8 mouse cellular contexts compared by ENCODE assay signal in the genomic region with DNA sequence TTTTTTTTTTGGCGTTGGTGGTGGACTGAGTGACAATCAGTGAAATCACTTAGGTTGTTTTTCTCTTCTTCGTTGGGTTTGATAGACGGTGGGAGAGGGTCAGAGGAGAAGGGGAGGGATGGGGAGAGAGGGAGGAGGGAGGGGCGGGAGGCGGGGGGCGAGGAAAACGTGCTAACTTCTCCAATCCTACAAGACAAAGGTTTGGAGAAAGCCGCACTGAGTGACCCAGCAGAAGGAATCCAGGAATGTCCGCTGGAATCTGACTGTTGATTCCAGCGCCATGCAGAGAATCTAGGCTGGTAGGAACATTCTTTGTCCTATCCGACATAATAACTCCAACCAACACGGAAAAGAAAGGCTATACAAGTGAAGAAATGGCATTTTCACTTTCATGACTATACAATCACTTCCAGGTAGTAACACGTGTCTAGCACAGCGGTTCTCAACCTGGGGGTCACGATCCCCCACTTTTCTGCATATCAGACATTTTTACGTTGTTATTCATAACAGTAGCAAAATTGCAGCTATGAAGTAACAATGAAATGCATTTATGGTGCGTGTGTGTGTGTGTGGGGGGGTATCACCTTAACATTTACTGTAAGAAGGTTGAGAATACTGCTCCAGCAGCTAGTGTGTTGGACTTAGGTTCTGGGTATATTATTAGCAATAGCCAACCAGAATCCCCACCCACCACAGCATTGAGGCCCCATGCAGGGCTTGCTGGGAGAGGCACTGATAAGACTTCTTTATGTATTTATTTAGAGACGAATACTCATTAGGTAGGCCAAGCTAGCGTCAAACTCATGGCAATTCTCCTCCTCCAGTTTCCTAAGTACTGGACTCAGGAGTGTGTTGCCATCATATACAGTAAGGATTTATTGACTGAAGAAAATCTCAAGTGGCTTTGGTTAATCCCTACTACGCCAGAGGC.
DNase-seq lines count a peak whose midpoint lies in the region; ATAC-seq and TF ChIP-seq lines count a peak whose summit lies in the region.

No protein-coding gene starts in this region.

- peak overlapping the region; percentile 51 for H3K9ac ChIP-seq in heart, embryonic 15.5 days
- H3K9ac ChIP-seq in hindbrain, postnatal 0 days (replicated peaks; ENCODE audit: low read length) = peak overlapping the region; percentile 51
- H3K9ac ChIP-seq in midbrain, postnatal 0 days (replicated peaks; ENCODE audit: low read length, poor library complexity, severe bottlenecking) = peak overlapping the region; percentile 46

- H3K36me3 ChIP-seq in heart, embryonic 15.5 days = no peaks in the 10 kb centered on the region
- H3K36me3 ChIP-seq in hindbrain, postnatal 0 days (ENCODE audit: insufficient read depth, low read length) = no peaks in the 10 kb centered on the region
- no peaks in the 10 kb centered on the region for H3K36me3 ChIP-seq in midbrain, postnatal 0 days (ENCODE audit: insufficient read depth, low read length)

- H3K4me2 ChIP-seq in heart, embryonic 15.5 days = peak overlapping the region; percentile 78
- H3K4me2 ChIP-seq in hindbrain, postnatal 0 days (ENCODE audit: low read depth, low read length) = peak overlapping the region; percentile 71
- H3K4me2 ChIP-seq in midbrain, postnatal 0 days (ENCODE audit: low read depth, low read length, poor library complexity, severe bottlenecking) = peak overlapping the region; percentile 78

- H3K27me3 ChIP-seq in heart, embryonic 15.5 days = no peaks in the 10 kb centered on the region
- no peaks in the 10 kb centered on the region for H3K27me3 ChIP-seq in hindbrain, postnatal 0 days (ENCODE audit: insufficient read depth, low read length)
- 0 out of 2 replicates have a peak, but pooled peaks cover 3% of the 10 kb centered on the region for H3K27me3 ChIP-seq in midbrain, postnatal 0 days (ENCODE audit: insufficient read depth, low read length)

- H3K4me3 ChIP-seq in heart, embryonic 15.5 days = peak overlapping the region; percentile 50
- H3K4me3 ChIP-seq in hindbrain, postnatal 0 days (ENCODE audit: low read length) = peak overlapping the region; percentile 39
- peak overlapping the region; percentile 34 for H3K4me3 ChIP-seq in midbrain, postnatal 0 days (ENCODE audit: low read depth, low read length)

- peak overlapping the region; percentile 81 for H3K27ac ChIP-seq in heart, embryonic 15.5 days
- peak overlapping the region; percentile 57; the same call in 1 of the 2 replicates for H3K27ac ChIP-seq in hindbrain, postnatal 0 days
- H3K27ac ChIP-seq in midbrain, postnatal 0 days (ENCODE audit: low read depth, low read length) = peak overlapping the region; percentile 38; the same call in 1 of the 2 replicates

- no peak for TF ChIP-seq CTCF in hindbrain, postnatal 0 days (IDR thresholded peaks at IDR 0.05; ENCODE audit: low read depth)
- TF ChIP-seq CTCF in midbrain, postnatal 0 days (IDR thresholded peaks at IDR 0.05) = no peak

- peaks cover 33% of the 10 kb centered on the region for H3K4me1 ChIP-seq in heart, embryonic 15.5 days (replicated peaks)
- no peaks in the 10 kb centered on the region for H3K4me1 ChIP-seq in hindbrain, postnatal 0 days (ENCODE audit: insufficient read depth, low read length)
- H3K4me1 ChIP-seq in midbrain, postnatal 0 days (ENCODE audit: insufficient read depth, low read length) = no peaks in the 10 kb centered on the region

- H3K9me3 ChIP-seq in heart, embryonic 15.5 days (replicated peaks) = no peaks in the 10 kb centered on the region
- H3K9me3 ChIP-seq in hindbrain, postnatal 0 days (ENCODE audit: low read length) = no peaks in the 10 kb centered on the region
- no peaks in the 10 kb centered on the region for H3K9me3 ChIP-seq in midbrain, postnatal 0 days (ENCODE audit: low read length)

- WGBS in heart, embryonic 15.5 days = 17% methylated on average over 19 of the region's 20 CpGs
- WGBS in hindbrain, postnatal 0 days = 18% methylated on average over 20 of the region's 20 CpGs
- WGBS in midbrain, postnatal 0 days = 17% methylated on average over 19 of the region's 20 CpGs

- no peak for DNase-seq in heart, postnatal 4 days
- peak; percentile 53 for DNase-seq in embryo, embryonic 10 days (ENCODE audit: low spot score)
- peak; percentile 45 for DNase-seq in hindbrain, postnatal 0 days (ENCODE audit: low spot score)
- peak; percentile 46 for DNase-seq in midbrain, postnatal 0 days (ENCODE audit: low spot score)
- DNase-seq in gastrocnemius, postnatal 25 days = no peak
- no peak for DNase-seq in layer of hippocampus, adult 18-20 months (ENCODE audit: low spot score in 2 of 2)

- no peak for ATAC-seq in heart, embryonic 15.5 days (replicated peaks; ENCODE audit: insufficient number of reproducible peaks, insufficient read depth, low FRiP score, low read depth)
- ATAC-seq in hindbrain, postnatal 0 days = peak; percentile 24
- ATAC-seq in midbrain, postnatal 0 days (ENCODE audit: low FRiP score) = peak; percentile 6; the same call in 1 of the 2 replicates
- no peak for ATAC-seq in activated CD4-positive, CD25-positive, alpha-beta regulatory T cell, adult 4 months

Comparison
In these comparisons a context has a peak if more than half of its experiments do, and no peak if none do; other contexts are left out.
1. ATAC-seq: peak in hindbrain, postnatal 0 days (single experiment) and midbrain, postnatal 0 days (single experiment); none in heart, embryonic 15.5 days (single experiment) and activated CD4-positive, CD25-positive, alpha-beta regulatory T cell, adult 4 months (single experiment).
2. DNase-seq: peak in embryo, embryonic 10 days (single experiment), hindbrain, postnatal 0 days (single experiment) and midbrain, postnatal 0 days (single experiment); none in heart, postnatal 4 days (single experiment), gastrocnemius, postnatal 25 days (single experiment) and layer of hippocampus, adult 18-20 months (0 of 2).
3. Peak in every context shown above with its lines, with median percentiles within 50 percentile points of each other: H3K27ac ChIP-seq, H3K4me2 ChIP-seq, H3K4me3 ChIP-seq and H3K9ac ChIP-seq.